Mouse (Mus musculus) neural tube, embryonic 12.5 days (tissue): Measurements from ENCODE around the gene Igdcc3. TPM values are rescaled to one million over a fixed set of nuclear protein-coding genes. Genes with fewer than 3 reads are reported as not detected.

Source experiments
- ATAC-seq: fragments of 200-750 bp; cut with Nextera tagmentation; 2 replicates; pipeline ENCODE4 v1.8.0; 2017; ENCODE audit warnings: low read depth, mild to moderate bottlenecking, moderate TSS enrichment, moderate library complexity; ENCODE audit not compliant: low FRiP score
- H3K27ac ChIP-seq: fragments of 300-500 bp; sonication (generic); 2 replicates; pipeline ENCODE4 v1.5.1; 2016
- H3K27me3 ChIP-seq: fragments of 300-500 bp; sonication (generic); replicated peaks from 2 replicates; pipeline ENCODE4 v1.6.1; 2016; ENCODE audit warnings: mild to moderate bottlenecking
- H3K36me3 ChIP-seq: fragments of 300-500 bp; sonication (generic); 2 replicates; pipeline ENCODE4 v1.6.1; 2016; ENCODE audit warnings: mild to moderate bottlenecking
- H3K4me1 ChIP-seq: fragments of 300-500 bp; sonication (generic); 2 replicates; pipeline ENCODE4 v1.6.1; 2016
- H3K4me2 ChIP-seq: fragments of 300-500 bp; sonication (generic); replicated peaks from 2 replicates; pipeline ENCODE4 v1.6.1; 2016; ENCODE audit warnings: mild to moderate bottlenecking
- H3K4me3 ChIP-seq: fragments of 300-500 bp; sonication (generic); 2 replicates; pipeline ENCODE4 v1.5.1; 2016
- H3K9ac ChIP-seq: fragments of 300-500 bp; sonication (generic); 2 replicates; pipeline ENCODE4 v1.6.1; 2016; ENCODE audit warnings: mild to moderate bottlenecking
- H3K9me3 ChIP-seq: fragments of 300-500 bp; sonication (generic); 2 replicates; pipeline ENCODE4 v1.6.1; 2016; ENCODE audit warnings: mild to moderate bottlenecking
- WGBS: fragments of 180-500 bp; shearing (Covaris S2); methylation state at CpG from one replicate; pipeline ENCODE4 v1.1.7; 2016; 5-methylcytosine and 5-hydroxymethylcytosine counted together
- polyA plus RNA-seq: library from polyadenylated mRNA; unstranded; fragments of >200 nt; fragmentation: Nextera tagmentation; extraction: Ambion mirVana; gene quantifications from 2 replicates; pipeline ENCODE4 v1.2.1, GENCODE M21; 2016

The Igdcc3 gene
- polyA plus RNA-seq, 1 experiment from 2014 or later: 32.6 TPM

GRCm38 (mm10) chr9:65178336-65179213 lies 37.6 kb downstream of the Igdcc3 start:
- H3K36me3 ChIP-seq: peaks cover 32% of the 10 kb centered on the region
- WGBS: 2% methylated on average over 22 of the region's 22 CpGs
- peak overlapping the region; percentile 48 for H3K9ac ChIP-seq

GRCm38 (mm10) chr9:65179817-65180624 lies 39.0 kb downstream of the Igdcc3 start:
- H3K4me3 ChIP-seq: no peak overlapping the region
- 24% methylated on average over 17 of the region's 17 CpGs for WGBS

More at GRCm38 (mm10) chr9:65178336-65179213, 37.6 kb downstream of the Igdcc3 start:
- Histone ChIP-seq H3K4me2 (peak overlapping the region; percentile 46), H3K27me3 (no peaks in the 10 kb centered on the region), H3K27ac (peak overlapping the region; percentile 85), H3K4me1 (peaks cover 81% of the 10 kb centered on the region), H3K9me3 (no peaks in the 10 kb centered on the region), H3K4me3 (peak overlapping the region; percentile 9; the same call in 1 of the 2 replicates)
- peak; percentile 65 for ATAC-seq

GRCm38 (mm10) chr9:65188599-65188998 lies 47.6 kb downstream of the Igdcc3 start:
- Histone ChIP-seq H3K36me3 (peaks cover 25% of the 10 kb centered on the region), H3K4me3 (no peak overlapping the region), H3K9me3 (no peaks in the 10 kb centered on the region), H3K4me2 (no peak overlapping the region), H3K27me3 (no peaks in the 10 kb centered on the region), H3K9ac (no peak overlapping the region), H3K4me1 (peaks cover 22% of the 10 kb centered on the region), H3K27ac (no peak overlapping the region)
- 1% methylated on average over 3 of the region's 3 CpGs for WGBS
- peak; percentile 57; the same call in 1 of the 2 replicates for ATAC-seq

More at GRCm38 (mm10) chr9:65179817-65180624, 39.0 kb downstream of the Igdcc3 start:
- Histone ChIP-seq H3K27me3 (no peaks in the 10 kb centered on the region), H3K9ac (0 out of 2 replicates have a peak overlapping the region, but pooled peaks have one; percentile 19), H3K4me2 (peak overlapping the region; percentile 30), H3K4me1 (peaks cover 79% of the 10 kb centered on the region), H3K36me3 (peaks cover 45% of the 10 kb centered on the region), H3K9me3 (no peaks in the 10 kb centered on the region), H3K27ac (peak overlapping the region; percentile 85; the same call in 1 of the 2 replicates)
- ATAC-seq: no peak

- Histone ChIP-seq H3K9ac (no peak overlapping the region), H3K27ac (no peak overlapping the region), H3K36me3 (peaks cover 9% of the 10 kb centered on the region), H3K9me3 (no peaks in the 10 kb centered on the region), H3K4me2 (no peak overlapping the region), H3K4me1 (peaks cover 22% of the 10 kb centered on the region), H3K4me3 (no peak overlapping the region), H3K27me3 (no peaks in the 10 kb centered on the region)
- ATAC-seq: no peak
- WGBS: 44% methylated on average over 7 of the region's 7 CpGs
These were observed 49.3 kb downstream of the Igdcc3 start for GRCm38 (mm10) chr9:65190306-65190705.

GRCm38 (mm10) chr9:65191389-65191754 lies 50.4 kb downstream of the Igdcc3 start:
- peak overlapping the region; percentile 15; the same call in 1 of the 2 replicates for H3K4me2 ChIP-seq

GRCm38 (mm10) chr9:65191755-65192469 lies 50.9 kb downstream of the Igdcc3 start:
- Histone ChIP-seq H3K36me3 (no peaks in the 10 kb centered on the region), H3K4me2 (peak overlapping the region; percentile 15; the same call in 1 of the 2 replicates), H3K9me3 (no peaks in the 10 kb centered on the region), H3K27ac (no peak overlapping the region), H3K4me1 (peaks cover 22% of the 10 kb centered on the region), H3K4me3 (no peak overlapping the region), H3K27me3 (no peaks in the 10 kb centered on the region), H3K9ac (no peak overlapping the region)
- no peak for ATAC-seq
- 8% methylated on average over 8 of the region's 8 CpGs for WGBS

More at GRCm38 (mm10) chr9:65191389-65191754, 50.4 kb downstream of the Igdcc3 start:
- Histone ChIP-seq H3K27ac (no peak overlapping the region), H3K9ac (no peak overlapping the region), H3K36me3 (no peaks in the 10 kb centered on the region), H3K9me3 (no peaks in the 10 kb centered on the region), H3K4me3 (no peak overlapping the region), H3K4me1 (peaks cover 22% of the 10 kb centered on the region), H3K27me3 (no peaks in the 10 kb centered on the region)
- WGBS: 16% methylated on average over 2 of the region's 2 CpGs
- no peak for ATAC-seq

GRCm38 (mm10) chr9:65193214-65193613 lies 52.2 kb downstream of the Igdcc3 start:
- Histone ChIP-seq H3K4me1 (peaks cover 22% of the 10 kb centered on the region), H3K27ac (no peak overlapping the region), H3K36me3 (no peaks in the 10 kb centered on the region), H3K4me2 (no peak overlapping the region), H3K27me3 (no peaks in the 10 kb centered on the region), H3K9ac (no peak overlapping the region), H3K4me3 (no peak overlapping the region), H3K9me3 (no peaks in the 10 kb centered on the region)
- WGBS: 71% methylated on average over 12 of the region's 12 CpGs
- no peak for ATAC-seq

- WGBS: 86% methylated on average over 4 of the region's 4 CpGs
- Histone ChIP-seq H3K36me3 (no peaks in the 10 kb centered on the region), H3K9me3 (no peaks in the 10 kb centered on the region), H3K4me2 (peak within 1 kb of the TSS; percentile 31; the same call in 1 of the 2 replicates), H3K9ac (0 out of 2 replicates have a peak within 1 kb of the TSS, but pooled peaks have one; percentile 23), H3K4me1 (peaks cover 24% of the 10 kb centered on the region), H3K27ac (peak within 1 kb of the TSS; percentile 54), H3K27me3 (no peaks in the 10 kb centered on the region), H3K4me3 (no peak within 1 kb of the TSS)
- no peak for ATAC-seq
These were observed 54.1 kb downstream of the Igdcc3 start, which contains the start of gene Parp16 for GRCm38 (mm10) chr9:65195053-65195452. TSS of gene Parp16 (plus strand) at chr9:65195353.

GRCm38 (mm10) chr9:65195621-65195981 lies 54.6 kb downstream of the Igdcc3 start:
- ATAC-seq: no peak
- Histone ChIP-seq H3K9me3 (no peaks in the 10 kb centered on the region), H3K4me3 (no peak overlapping the region), H3K27me3 (no peaks in the 10 kb centered on the region), H3K9ac (no peak overlapping the region), H3K4me1 (peaks cover 24% of the 10 kb centered on the region), H3K27ac (peak overlapping the region; percentile 54), H3K36me3 (no peaks in the 10 kb centered on the region), H3K4me2 (no peak overlapping the region)
- WGBS: 41% methylated on average over 8 of the region's 8 CpGs

- 7% methylated on average over 9 of the region's 9 CpGs for WGBS
- Histone ChIP-seq H3K36me3 (no peaks in the 10 kb centered on the region), H3K9ac (0 out of 2 replicates have a peak overlapping the region, but pooled peaks have one; percentile 23), H3K27ac (peak overlapping the region; percentile 54), H3K4me3 (no peak overlapping the region), H3K4me2 (peak overlapping the region; percentile 31), H3K4me1 (peaks cover 19% of the 10 kb centered on the region), H3K27me3 (no peaks in the 10 kb centered on the region), H3K9me3 (no peaks in the 10 kb centered on the region)
- ATAC-seq: peak; percentile 75
These were observed 55.2 kb downstream of the Igdcc3 start for GRCm38 (mm10) chr9:65195982-65196737.
